Mouse (Mus musculus): ENCODE measurements at regions not wholly inside any gene's neighbourhood (a gene's known extent, or its start where the extent isn't known, plus 50 kb on each side); places are given as distances from the start of the nearest gene placed in this dataset.

DNA sequence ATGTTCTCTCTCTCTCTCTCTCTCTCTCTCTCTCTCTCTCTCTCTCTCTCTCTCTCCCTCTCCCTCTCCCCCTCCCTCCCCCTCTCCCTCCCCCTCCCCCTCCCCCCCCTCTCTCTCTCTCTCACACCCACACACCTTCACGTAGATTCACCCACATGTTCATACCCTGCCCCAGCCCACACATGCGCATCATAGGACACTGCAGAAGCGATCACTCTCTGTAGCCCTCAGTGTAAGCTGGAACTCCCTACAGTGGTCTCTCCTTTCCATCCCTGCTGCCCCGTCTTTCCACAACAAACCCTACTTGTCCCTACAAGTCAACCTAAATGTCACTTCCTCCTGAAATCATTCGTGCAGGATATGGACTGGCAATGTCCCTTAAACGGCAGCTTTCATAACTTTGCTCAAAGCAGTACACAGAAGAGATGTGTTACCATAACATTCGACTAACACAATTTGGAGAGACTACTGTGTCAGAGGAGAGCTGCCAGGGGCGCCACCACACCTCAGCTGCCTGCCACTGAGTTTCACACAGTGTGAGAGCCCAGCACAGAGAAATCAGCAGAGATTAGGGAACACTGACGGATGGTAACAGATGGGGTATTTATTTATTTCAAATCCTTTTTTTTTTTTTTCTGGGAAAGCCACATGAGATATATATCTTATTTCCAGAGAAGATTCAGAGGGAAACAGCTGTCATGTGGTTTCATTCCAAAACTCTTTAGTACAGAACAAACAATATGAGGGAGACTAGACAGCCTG lies 103.6 kb upstream of the Tyw5 start:
- no peak for TF ChIP-seq POLR2A (IDR thresholded peaks at IDR 0.05; ENCODE audit: borderline replicate concordance, extremely low read depth, low read depth, low read length)
- no peak for TF ChIP-seq CTCF (IDR thresholded peaks at IDR 0.05; ENCODE audit: insufficient read depth, low read length)
